Mouse (Mus musculus): ENCODE results near the gene Lin28b. TPM values are rescaled to one million over a fixed set of nuclear protein-coding genes. Genes with fewer than 3 reads are reported as not detected.

The Lin28b gene
- 15.6 and 20.6 TPM in 2 replicates for polyA plus RNA-seq (2016; fragmentation: Nextera tagmentation; extraction: Ambion mirVana)

DNA sequence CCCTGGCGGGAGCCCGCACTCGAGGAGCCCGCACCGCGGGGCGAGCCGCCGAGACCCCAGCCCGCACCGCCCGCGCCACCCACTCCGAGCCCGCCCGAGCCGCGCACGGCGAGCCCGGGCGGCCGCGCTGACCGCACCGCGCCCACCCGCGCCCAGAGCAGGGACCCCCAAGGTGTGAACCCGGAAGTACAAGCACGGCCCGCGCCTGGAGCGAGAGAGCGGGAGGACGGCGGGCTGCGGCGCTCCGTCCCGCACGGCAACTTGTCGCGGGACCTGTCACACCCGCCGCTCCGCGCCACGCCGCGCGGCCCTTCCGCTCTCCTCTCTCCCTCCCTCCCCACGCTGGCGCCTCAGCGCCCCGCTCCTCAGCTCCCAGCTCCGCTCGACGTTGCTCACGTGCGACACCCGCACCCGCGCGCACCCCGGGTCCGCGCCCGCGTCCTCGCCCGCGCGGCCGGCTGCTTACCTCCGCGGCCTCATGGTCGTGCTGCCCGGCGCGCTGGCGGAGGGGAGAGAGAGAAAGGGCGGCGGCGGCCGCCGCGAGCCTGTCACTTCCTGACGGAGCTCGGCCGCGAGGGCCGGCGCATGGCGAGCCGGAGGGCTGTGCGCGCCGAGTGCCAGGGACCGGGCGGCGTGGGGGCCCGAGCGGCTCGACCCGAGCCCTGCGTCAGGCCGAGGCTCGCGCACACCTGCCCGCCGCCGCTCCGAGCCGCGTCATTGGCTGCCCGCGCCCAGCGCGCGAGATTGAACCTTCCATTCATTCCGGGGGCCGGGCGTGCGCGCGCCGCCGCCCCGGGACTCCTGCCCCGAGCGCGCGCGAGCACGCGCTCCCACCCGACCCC, at the start of gene Lin28b:
Lin28b (minus strand) TSS at position 635 of the 842 bp plus-strand sequence.
- Histone ChIP-seq H3K4me1 (no peaks in the 10 kb centered on the region), H3K36me3 (no peaks in the 10 kb centered on the region), H3K4me2 (replicated peaks) (peak within 1 kb of the TSS; percentile 63), H3K27me3 (no peaks in the 10 kb centered on the region), H3K4me3 (peak within 1 kb of the TSS; percentile 70), H3K9ac (replicated peaks) (peak within 1 kb of the TSS; percentile 78), H3K9me3 (no peaks in the 10 kb centered on the region), H3K27ac (replicated peaks) (peak within 1 kb of the TSS; percentile 94)
- 1% methylated on average over 109 of the region's 139 CpGs for WGBS
- ATAC-seq (ENCODE audit: low FRiP score, low read depth), result peak; percentile 95

DNA sequence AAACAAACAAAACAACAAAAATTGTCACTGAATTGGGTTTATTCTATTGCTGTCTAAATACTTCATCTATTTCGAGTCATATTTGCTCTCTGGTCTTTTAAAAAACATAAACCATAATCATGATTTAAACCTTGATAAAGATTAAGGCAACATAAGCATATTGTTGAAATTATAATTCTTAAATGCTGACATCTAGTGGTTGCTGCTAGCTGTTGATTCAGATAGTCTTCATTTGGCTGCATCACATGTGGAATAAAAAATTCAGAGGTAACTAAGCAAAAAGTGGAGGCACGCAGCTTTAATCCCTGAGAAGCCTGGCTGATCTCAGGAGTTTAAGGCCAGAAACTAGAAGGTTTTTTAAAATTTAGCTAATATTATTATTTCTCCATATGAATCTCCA, 25.6 kb upstream of the Lin28b start:
- Histone ChIP-seq H3K4me3 (no peak overlapping the region), H3K9ac (replicated peaks) (no peak overlapping the region), H3K27me3 (no peaks in the 10 kb centered on the region), H3K4me2 (replicated peaks) (no peak overlapping the region), H3K4me1 (no peaks in the 10 kb centered on the region), H3K27ac (replicated peaks) (no peak overlapping the region), H3K9me3 (no peaks in the 10 kb centered on the region), H3K36me3 (no peaks in the 10 kb centered on the region)
- 69% methylated on average over 2 of the region's 2 CpGs for WGBS
- no peak for ATAC-seq (ENCODE audit: low FRiP score, low read depth)

DNA sequence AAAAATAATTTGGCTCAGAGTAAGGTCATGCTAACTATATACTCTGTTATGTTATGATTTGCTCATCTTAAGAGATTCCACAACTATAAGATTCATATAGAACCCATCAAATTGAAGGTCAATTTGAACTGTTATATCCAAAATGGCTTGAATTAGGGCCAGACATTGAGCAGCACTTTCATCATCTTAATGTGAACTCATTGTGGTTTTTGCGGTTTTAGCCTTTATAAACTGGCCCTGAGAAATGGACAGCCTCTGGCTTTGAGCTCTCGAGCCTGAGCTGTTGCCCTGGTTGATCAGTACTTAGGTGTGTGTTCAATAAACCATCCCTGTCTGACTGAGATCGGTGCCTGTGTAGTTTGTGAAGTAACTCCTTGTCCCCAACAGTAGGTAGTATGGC, 24.5 kb upstream of the Lin28b start:
- Histone ChIP-seq H3K27ac (replicated peaks) (no peak overlapping the region), H3K9ac (replicated peaks) (no peak overlapping the region), H3K4me1 (no peaks in the 10 kb centered on the region), H3K9me3 (no peaks in the 10 kb centered on the region), H3K36me3 (no peaks in the 10 kb centered on the region), H3K4me3 (no peak overlapping the region), H3K27me3 (no peaks in the 10 kb centered on the region), H3K4me2 (replicated peaks) (no peak overlapping the region)
- WGBS, result 88% methylated on average over 3 of the region's 3 CpGs
- ATAC-seq (ENCODE audit: low FRiP score, low read depth), result no peak

DNA sequence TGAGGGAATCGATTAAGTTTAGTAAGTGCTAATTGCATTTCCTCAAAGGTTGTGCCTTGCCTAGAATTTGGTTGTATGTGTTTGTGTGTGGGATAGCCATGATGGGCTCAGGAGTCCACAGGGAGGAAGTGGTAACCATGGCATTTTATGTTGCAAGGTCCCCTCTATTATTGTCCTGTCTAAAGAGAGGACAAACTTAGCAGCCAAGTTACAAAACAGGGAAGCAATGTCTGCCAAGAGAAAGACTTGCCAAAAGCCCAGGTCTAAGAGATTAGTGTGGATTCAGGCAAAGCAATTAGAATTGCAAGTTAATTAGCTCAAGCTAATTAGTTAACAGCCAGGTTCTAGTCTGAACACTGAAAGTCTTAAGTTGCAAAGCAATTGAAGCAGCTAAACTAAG, 14.1 kb upstream of the Lin28b start:
- Histone ChIP-seq H3K27ac (replicated peaks) (no peak overlapping the region), H3K9ac (replicated peaks) (no peak overlapping the region), H3K4me2 (replicated peaks) (no peak overlapping the region), H3K9me3 (no peaks in the 10 kb centered on the region), H3K4me1 (no peaks in the 10 kb centered on the region), H3K36me3 (no peaks in the 10 kb centered on the region), H3K4me3 (no peak overlapping the region), H3K27me3 (no peaks in the 10 kb centered on the region)
- ATAC-seq (ENCODE audit: low FRiP score, low read depth), result no peak
- 92% methylated on average over 1 of the region's 1 CpGs for WGBS

DNA sequence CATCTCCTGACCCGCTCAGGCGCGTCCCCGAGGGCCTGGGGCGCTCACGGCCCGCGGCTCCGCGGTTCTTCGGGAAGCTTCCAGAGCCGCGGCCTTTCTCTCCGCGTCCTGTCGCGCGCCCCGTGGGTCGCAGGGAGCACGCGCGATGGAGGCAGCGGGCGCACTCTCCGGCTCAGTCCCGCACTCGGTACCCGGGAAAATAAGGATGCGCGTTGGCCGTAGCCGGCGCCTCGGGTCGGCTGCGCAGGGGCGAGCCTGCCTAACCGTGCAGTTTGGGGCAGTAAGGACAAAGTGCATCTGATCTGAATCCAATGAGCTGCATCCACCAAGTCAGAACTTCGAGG, 380 bp upstream of the Lin28b start:
- peak overlapping the region; percentile 70 for H3K4me3 ChIP-seq
- H3K27me3 ChIP-seq, result no peaks in the 10 kb centered on the region
- H3K4me1 ChIP-seq, result no peaks in the 10 kb centered on the region
- H3K36me3 ChIP-seq, result no peaks in the 10 kb centered on the region
- H3K27ac ChIP-seq (replicated peaks), result peak overlapping the region; percentile 94
- under 1% methylated on average over 40 of the region's 40 CpGs for WGBS
- H3K9me3 ChIP-seq, result no peaks in the 10 kb centered on the region
- H3K9ac ChIP-seq (replicated peaks), result peak overlapping the region; percentile 78
- peak overlapping the region; percentile 63 for H3K4me2 ChIP-seq (replicated peaks)
- ATAC-seq (ENCODE audit: low FRiP score, low read depth), result no peak

DNA sequence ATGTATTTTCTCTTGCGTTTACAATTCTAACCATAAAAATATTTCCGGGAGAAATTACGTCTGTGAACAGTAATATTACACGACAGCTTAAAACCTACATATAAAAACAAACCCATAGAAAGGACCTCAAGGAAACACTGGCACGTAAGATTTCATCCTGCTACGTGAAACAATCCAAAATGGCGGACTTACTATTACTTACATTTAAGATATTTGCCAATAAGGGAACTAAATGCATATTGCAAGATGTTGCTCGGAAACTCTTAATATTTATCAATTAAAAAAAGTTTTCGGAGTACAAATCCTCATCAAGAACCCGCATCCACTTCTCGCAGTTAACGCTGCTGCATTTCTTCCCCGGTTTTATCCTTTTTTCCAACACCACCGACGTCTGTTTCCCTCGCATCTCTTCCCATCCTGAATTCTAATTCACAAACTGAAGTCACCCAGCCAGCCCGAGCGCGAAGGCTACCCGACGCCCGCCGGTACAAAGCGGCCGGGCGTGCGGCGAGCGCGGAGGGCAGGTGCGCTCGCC, 902 bp downstream of the Lin28b start:
- under 1% methylated on average over 32 of the region's 32 CpGs for WGBS
- Histone ChIP-seq H3K4me3 (peak overlapping the region; percentile 70), H3K27ac (replicated peaks) (peak overlapping the region; percentile 94), H3K9ac (replicated peaks) (peak overlapping the region; percentile 78), H3K27me3 (no peaks in the 10 kb centered on the region), H3K36me3 (no peaks in the 10 kb centered on the region), H3K9me3 (no peaks in the 10 kb centered on the region), H3K4me1 (no peaks in the 10 kb centered on the region), H3K4me2 (replicated peaks) (peak overlapping the region; percentile 63)
- no peak for ATAC-seq (ENCODE audit: low FRiP score, low read depth)

DNA sequence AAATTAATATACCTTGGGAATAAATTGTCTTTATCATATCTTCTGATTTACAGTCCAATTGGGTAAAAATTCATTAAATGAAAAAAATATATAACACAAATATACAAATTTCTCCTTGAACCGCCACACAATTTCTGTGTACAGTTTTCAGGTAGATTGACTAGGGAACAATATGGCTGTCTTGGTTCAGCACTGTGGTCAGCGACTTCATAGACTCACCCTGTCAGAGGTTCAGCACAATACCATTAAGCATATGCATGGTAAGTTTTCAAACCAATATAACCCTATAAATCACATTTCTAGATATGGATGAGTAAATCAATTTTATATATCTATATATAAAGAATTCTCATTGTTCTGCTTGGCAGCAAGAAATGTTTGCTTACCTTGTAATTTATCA, 3.0 kb downstream of the Lin28b start:
- no peak overlapping the region for H3K4me3 ChIP-seq
- H3K4me1 ChIP-seq, result no peaks in the 10 kb centered on the region
- H3K9me3 ChIP-seq, result no peaks in the 10 kb centered on the region
- H3K4me2 ChIP-seq (replicated peaks), result no peak overlapping the region
- no peaks in the 10 kb centered on the region for H3K36me3 ChIP-seq
- 65% methylated on average over 2 of the region's 2 CpGs for WGBS
- H3K9ac ChIP-seq (replicated peaks), result no peak overlapping the region
- no peaks in the 10 kb centered on the region for H3K27me3 ChIP-seq
- no peak overlapping the region for H3K27ac ChIP-seq (replicated peaks)
- no peak for ATAC-seq (ENCODE audit: low FRiP score, low read depth)

DNA sequence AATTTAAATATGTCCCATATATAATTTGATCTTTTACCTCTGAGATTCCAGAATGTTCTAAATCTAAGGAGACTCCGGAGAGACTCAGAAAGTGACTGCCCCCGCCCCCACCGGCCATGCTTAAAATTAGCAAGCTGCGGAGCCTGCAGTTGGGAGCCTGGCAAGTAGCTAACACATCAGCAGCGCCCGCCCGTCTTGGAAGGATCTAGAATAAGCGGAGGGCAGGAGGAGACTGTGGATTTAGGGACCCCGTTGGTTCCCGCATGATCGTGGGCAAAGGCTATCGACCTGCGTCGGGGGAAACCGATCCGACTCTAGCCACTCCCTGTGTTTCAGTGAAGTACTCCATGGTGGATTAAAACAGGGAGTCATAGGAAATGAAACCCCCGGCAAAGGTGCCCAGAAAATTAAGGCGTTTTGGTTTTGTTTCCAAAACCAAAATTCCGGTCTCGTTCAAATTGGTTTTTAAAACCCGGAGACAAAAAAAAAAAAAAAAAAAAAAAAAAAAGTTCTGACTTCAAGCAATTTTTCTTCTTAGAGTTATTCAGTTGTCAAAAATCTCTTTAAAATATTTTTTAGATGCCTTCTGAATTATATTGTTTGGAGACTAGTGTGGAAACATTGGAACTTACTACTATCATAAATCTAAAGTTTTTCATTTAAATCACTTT, 12.4 kb downstream of the Lin28b start:
- Histone ChIP-seq H3K4me1 (peaks cover 22% of the 10 kb centered on the region), H3K4me2 (replicated peaks) (peak overlapping the region; percentile 57), H3K27me3 (peaks cover 4% of the 10 kb centered on the region), H3K4me3 (peak overlapping the region; percentile 37), H3K36me3 (no peaks in the 10 kb centered on the region), H3K9ac (replicated peaks) (0 out of 2 replicates have a peak overlapping the region, but pooled peaks have one; percentile 39), H3K9me3 (no peaks in the 10 kb centered on the region), H3K27ac (replicated peaks) (no peak overlapping the region)
- ATAC-seq (ENCODE audit: low FRiP score, low read depth), result no peak
- WGBS, result 1% methylated on average over 21 of the region's 21 CpGs

DNA sequence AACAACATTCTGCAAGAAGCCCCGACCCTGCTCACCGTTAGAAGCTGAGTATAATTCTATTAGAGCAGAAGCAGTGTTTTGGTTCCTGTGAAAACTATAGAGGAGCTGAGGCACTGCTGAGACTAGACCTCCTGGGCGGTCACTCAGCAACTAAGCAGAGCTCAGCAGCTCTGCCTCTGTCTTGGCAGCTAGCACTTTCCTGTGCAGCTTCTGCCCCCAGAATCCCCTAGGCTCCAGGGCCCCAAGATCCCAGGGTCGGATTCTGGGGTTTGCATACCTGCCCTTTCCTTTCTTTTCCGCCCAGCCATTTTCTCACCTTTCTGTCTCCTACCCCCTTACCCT, 13.1 kb downstream of the Lin28b start:
- Histone ChIP-seq H3K4me2 (replicated peaks) (peak overlapping the region; percentile 57), H3K9me3 (no peaks in the 10 kb centered on the region), H3K9ac (replicated peaks) (0 out of 2 replicates have a peak overlapping the region, but pooled peaks have one; percentile 31), H3K27me3 (peaks cover 4% of the 10 kb centered on the region), H3K4me3 (peak overlapping the region; percentile 37; the same call in 1 of the 2 replicates), H3K27ac (replicated peaks) (no peak overlapping the region), H3K36me3 (no peaks in the 10 kb centered on the region), H3K4me1 (peaks cover 23% of the 10 kb centered on the region)
- ATAC-seq (ENCODE audit: low FRiP score, low read depth), result no peak
- 5% methylated on average over 5 of the region's 5 CpGs for WGBS

DNA sequence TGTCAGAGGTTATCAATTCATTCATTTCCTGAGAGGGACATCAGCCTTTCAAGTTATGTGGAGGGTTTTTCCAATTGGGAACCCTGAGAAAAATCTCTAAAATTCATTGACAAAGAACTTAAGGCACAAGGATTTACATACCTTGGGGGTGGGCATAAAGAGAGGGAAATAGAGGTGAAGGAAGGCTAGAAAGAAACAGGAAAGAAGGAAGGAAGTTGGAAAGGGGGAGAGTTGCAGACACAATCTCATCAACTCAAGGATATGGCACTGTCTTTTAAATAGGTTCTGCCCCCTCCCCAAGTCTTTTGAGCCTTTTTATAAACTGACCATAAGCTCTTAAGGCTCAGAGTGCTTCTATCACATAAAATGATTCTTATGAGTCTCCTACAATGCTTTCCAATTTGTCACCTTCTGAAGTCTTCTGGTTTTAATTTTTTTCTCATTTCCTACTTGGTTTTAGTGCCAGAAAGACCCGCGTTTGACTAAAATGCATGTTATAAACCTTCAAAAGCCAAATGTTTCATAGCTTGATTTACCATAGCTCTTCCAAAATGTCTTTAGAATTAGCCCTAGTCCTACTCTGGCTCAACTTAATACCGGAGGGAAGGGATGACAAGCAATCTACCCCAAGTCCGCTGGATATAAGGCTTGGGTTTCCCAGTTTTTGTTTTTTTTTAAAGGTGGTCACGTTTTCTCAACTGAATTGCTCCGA, 13.6 kb downstream of the Lin28b start:
- WGBS, result 4% methylated on average over 6 of the region's 6 CpGs
- no peak for ATAC-seq (ENCODE audit: low FRiP score, low read depth)
- Histone ChIP-seq H3K9me3 (no peaks in the 10 kb centered on the region), H3K9ac (replicated peaks) (no peak overlapping the region), H3K27ac (replicated peaks) (no peak overlapping the region), H3K4me3 (no peak overlapping the region), H3K4me2 (replicated peaks) (peak overlapping the region; percentile 57), H3K36me3 (no peaks in the 10 kb centered on the region), H3K4me1 (peaks cover 27% of the 10 kb centered on the region), H3K27me3 (peaks cover 4% of the 10 kb centered on the region)

DNA sequence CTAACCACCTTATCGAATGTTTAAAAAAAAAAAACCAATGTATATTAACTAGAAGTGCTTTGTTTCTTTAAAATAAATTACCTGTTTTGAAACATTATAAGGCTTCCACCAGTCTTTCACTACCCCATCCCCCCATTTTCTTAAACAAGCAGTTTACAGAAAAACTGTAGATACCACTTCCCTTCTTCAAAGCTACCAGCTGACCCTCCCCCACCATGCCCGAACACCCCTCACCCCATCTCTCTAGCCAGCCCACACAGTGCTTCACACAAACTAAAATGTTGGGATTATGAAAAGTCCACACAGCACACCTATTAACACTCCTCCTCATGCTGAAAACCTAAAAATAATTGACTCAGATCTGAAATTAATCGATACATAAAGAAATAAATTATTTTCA, 14.9 kb downstream of the Lin28b start:
- no peak for ATAC-seq (ENCODE audit: low FRiP score, low read depth)
- Histone ChIP-seq H3K4me3 (no peak overlapping the region), H3K36me3 (no peaks in the 10 kb centered on the region), H3K4me2 (replicated peaks) (peak overlapping the region; percentile 60), H3K9ac (replicated peaks) (no peak overlapping the region), H3K27me3 (peaks cover 4% of the 10 kb centered on the region), H3K4me1 (peaks cover 27% of the 10 kb centered on the region), H3K9me3 (no peaks in the 10 kb centered on the region), H3K27ac (replicated peaks) (no peak overlapping the region)
- 11% methylated on average over 3 of the region's 3 CpGs for WGBS
